Mouse (Mus musculus) testis, adult 2 months (tissue): ENCODE results near the gene C77080.

ENCODE experiments used
- CTCF ChIP-seq: fragments of 200-500 bp; IDR thresholded peaks from 2 replicates; pipeline ENCODE4 v1.5.1; 2012; ENCODE audit warnings: low read depth, mild to moderate bottlenecking, inconsistent platforms, low read length, moderate library complexity; ENCODE audit not compliant: control insufficient read depth, insufficient read depth, insufficient replicate concordance
- POLR2A ChIP-seq: fragments of 200-500 bp; IDR thresholded peaks from 2 replicates; pipeline ENCODE4 v1.6.1; 2012; ENCODE audit warnings: low read depth, mild to moderate bottlenecking, inconsistent platforms, low read length, moderate library complexity; ENCODE audit not compliant: control insufficient read depth

- TF ChIP-seq POLR2A (no peak), CTCF (no peak)
These were observed 24.9 kb downstream of the C77080 start for GRCm38 (mm10) chr4:129236236-129236813.
